Mouse (Mus musculus): ENCODE measurements around the gene Bola2.
"Not testable (repeated sequence)": the region's sequence is repeated elsewhere in the genome, so short reads cannot be mapped to it uniquely, and the experiment has no call there.

The Bola2 gene

DNA sequence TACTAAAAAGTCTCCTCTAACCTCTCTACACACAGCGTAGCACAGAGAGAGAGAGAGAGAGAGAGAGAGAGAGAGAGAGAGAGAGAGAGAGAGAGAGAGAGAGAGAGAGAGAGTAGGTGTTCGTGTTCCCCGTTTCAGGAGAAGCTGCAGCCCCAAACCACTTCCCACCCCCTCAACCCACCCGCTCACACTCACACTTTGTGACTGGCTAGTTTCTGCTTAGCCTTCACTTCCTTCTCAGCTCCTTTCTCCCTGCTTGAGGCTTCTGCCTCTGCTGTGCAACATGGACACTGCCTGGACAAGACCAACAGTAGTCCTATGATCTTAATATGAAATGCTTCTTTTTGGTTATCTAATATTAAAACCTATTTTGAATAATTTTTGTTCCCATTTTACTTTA lies 15.1 kb downstream of the Bola2 start:
- DNase-seq, result no peak

DNA sequence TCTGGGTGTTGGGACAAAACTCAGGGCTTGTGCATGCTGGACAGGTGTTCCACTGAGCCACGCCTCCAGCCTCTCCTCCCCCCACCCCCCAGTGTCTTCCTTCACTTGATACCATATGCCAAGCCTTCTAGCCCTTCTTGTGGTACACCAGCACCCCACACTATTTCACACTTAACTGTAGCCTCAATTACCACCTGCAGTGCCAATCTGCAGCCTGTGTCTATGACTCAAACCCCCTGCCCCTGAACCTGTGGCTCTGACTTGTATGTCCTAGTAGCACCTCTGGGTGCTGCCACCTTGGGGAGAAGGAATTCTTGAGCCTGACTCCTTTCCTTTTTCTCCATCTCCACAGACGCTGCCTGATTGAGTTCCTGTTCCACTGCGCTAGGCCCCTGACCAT lies 16.7 kb downstream of the Bola2 start:
- DNase-seq, result peak; percentile 57

GRCm38 (mm10) chr7:126715679-126716078 lies 20.5 kb downstream of the Bola2 start:
- no peak for DNase-seq

- DNase-seq, result no peak
These were observed 22.4 kb downstream of the Bola2 start for GRCm38 (mm10) chr7:126717566-126717965.

DNA sequence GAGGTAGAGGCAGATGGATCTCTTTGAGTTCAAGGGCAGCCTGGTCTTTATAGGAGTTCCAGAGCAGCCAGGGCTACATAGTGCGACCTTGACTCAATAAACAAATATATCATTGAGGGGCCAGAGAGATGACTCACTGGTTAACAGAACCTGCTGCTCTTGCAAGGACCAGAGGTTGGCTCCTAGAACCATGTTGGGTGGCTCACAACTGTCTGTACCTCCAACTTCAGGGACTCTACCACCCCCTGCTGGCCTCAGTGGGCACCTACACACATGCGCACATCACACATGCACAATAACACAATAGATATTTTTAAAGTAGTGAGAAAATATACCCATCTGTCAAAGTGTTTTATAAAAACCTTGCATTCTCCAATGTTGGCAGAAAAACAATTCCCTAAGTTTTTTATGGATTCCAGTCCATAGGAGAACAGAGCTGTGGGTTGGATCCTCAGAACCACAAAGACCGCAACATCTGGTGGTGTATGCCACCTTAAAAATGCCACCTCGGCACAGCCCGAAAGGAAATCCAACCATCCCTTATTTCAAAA lies 23.7 kb downstream of the Bola2 start:
- DNase-seq, result peak; percentile 49

GRCm38 (mm10) chr7:126721635-126722034 lies 26.4 kb downstream of the Bola2 start:
- DNase-seq, result no peak

GRCm38 (mm10) chr7:126725077-126725476 lies 29.9 kb downstream of the Bola2 start:
- no peak for DNase-seq

DNA sequence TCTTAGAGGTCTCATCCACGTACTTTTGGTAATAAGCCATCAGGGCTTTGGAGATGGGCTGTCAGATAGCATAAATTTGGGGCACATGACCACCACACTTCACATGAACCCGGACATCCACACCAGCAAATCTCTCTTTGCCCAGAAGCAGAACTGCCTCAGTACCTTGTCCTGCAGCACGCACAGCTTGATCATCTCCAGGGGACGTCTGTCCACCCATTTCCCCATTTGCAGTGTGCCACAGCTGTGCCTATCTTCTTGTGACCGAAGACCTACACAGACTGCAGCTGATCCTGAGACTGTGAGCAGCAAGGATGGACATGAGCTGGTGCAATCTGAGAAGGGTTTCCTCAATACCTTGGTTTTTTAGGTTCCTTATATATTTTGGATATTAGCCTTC lies 30.5 kb downstream of the Bola2 start:
- DNase-seq, result no peak

GRCm38 (mm10) chr7:126730256-126730789 lies 35.1 kb downstream of the Bola2 start:
- DNase-seq, result not testable (repeated sequence)

GRCm38 (mm10) chr7:126736122-126736521 lies 40.9 kb downstream of the Bola2 start:
- DNase-seq, result no peak

GRCm38 (mm10) chr7:126739551-126739950 lies 44.4 kb downstream of the Bola2 start:
- DNase-seq, result no peak

DNA sequence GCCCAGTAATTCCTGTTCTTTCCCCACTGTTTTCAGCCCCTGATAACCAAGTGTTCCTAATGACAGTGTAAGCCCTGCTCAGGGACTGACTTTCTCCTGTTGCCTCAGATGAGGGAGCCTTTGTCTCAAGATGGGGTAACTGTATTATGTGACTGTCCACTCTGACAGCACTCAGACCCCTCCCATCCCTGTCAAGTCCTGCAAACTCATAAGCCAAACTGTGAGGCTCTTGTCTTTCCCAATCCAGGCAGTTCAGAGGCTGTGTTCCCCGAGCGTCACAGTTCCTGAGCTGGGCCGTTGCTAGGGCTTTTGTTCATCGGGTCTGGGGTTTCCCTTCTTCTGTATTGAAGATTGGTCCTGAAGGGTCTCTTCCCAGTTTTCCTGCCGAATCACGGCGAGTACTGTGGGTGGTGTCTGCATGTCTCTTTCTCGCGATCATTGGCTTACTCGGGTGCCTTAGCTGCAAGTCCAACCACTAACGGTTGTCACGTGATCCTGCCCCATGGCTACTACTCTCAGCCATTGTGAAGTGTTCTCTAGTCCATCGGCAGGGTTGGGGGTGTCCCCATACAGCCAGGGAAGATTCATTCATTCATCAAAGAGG lies 45.0 kb downstream of the Bola2 start:
- DNase-seq, result no peak

DNA sequence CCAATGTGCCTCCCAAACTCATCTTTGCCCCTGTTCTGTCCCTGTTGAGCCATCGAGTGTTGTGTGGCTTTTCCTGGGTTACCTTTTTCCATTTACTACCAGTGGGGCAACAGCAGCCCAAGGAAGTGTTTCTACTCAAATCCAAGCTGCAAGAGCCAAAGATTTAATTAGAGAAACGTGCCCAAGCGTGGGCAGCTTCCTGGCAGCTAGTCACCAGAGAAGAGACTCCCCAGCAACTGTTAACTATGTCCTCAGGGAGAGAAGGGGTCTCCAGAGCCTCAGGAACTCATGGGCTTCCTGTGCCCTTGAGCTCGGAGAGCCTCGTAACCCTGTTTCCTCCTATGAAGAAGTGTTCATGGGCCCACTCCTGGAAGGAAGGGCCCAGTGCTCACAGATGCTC lies 45.8 kb downstream of the Bola2 start:
- no peak for DNase-seq

GRCm38 (mm10) chr7:126741452-126741851 lies 46.3 kb downstream of the Bola2 start:
- DNase-seq, result no peak

- no peak for DNase-seq
These were observed 46.8 kb downstream of the Bola2 start for GRCm38 (mm10) chr7:126741964-126742482.

DNA sequence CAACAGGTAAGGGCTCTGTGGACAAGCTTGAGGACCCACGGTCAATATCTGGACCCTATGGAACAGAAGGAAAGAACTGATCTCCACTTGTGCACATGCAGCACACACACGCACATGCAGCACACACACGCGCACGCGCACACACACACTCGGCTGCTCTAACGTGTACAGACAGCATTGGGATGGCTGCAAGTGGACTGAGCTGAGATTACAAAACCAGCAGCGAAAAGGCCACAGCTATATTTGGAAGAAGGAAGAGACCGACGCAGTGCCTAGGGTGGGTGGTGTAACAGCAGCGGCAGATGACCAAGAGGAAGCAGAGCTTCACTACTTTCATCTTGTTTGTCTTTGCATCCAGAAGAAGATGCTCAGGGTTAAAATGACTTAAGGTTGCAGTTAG lies 50.9 kb downstream of the Bola2 start:
- no peak for DNase-seq

DNA sequence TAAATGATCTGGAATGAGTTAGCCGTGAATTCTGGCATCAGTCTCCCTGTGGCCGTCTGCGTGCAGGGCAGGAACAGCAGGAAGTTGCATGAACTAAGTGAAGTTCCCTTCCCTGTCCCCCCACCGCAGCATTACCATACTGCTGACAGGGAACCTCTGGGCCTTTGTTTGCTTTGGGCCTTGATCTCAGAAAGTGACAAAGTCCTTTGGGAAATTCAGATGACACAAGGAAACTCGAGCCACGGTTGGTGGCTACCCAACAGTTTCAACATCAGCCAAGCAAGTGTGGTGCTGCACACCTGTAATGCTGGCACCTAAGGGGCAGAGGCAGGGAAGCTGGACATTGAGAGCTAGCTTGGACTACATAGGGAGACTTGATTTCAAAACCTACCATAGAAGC lies 51.6 kb downstream of the Bola2 start:
- DNase-seq, result no peak

DNA sequence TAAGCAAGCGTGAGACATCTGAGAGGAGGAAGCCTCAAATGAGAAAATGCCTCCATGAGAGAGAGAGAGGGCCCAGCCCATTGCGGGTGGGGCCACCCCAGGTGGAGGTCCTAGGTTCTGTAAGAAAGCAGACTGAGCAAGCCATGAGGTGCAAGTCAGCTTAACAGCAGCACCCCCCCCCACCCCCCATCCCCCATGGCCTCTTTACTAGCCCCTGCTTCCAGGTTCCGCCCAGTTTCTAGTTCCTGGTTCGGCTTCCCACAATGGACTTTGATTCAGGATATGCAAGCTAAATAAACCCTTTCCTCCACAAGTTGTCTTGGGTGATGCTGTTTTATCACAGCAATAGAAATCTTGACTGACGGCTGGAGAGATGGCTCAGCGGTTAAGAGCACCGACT lies 53.6 kb downstream of the Bola2 start:
- no peak for DNase-seq
